Mouse (Mus musculus) gastrocnemius, adult 18-20 months (tissue): ENCODE measurements at regions not wholly inside any gene's neighbourhood (a gene's known extent, or its start where the extent isn't known, plus 50 kb on each side); places are given as distances from the start of the nearest gene placed in this dataset.

Experiments
- DNase-seq: peaks from one replicate; pipeline ENCODE4 v3.0.0; 2021; ENCODE audit warnings: low spot score

GRCm38 (mm10) chr16:93533205-93533604 is 70.7 kb downstream of the Setd4 start:
- DNase-seq = no peak

- no peak for DNase-seq
Observed at GRCm38 (mm10) chr16:93531937-93532336, 71.9 kb downstream of the Setd4 start.

DNA sequence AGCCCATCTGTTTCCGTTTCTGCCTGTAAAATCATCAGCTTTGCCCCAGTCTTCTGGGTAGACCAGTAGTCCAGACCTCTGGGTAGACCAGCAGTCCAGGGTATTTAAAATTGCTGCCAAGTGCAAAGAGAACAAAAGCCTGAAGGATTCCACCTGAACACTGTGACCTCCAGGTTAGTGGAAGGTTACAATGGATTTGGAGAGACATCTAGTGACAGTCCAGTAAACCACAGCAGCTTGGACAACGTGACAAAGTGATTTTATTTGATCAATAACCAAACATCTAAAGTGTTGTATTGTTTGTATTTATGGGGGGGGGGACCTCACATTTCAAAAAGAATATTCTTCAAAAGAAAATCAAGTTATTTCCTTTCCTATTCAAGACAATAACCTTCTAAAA is 81.4 kb downstream of the Setd4 start:
- DNase-seq = no peak

- no peak for DNase-seq
Observed at GRCm38 (mm10) chr16:93520481-93520880, 83.4 kb downstream of the Setd4 start.

DNA sequence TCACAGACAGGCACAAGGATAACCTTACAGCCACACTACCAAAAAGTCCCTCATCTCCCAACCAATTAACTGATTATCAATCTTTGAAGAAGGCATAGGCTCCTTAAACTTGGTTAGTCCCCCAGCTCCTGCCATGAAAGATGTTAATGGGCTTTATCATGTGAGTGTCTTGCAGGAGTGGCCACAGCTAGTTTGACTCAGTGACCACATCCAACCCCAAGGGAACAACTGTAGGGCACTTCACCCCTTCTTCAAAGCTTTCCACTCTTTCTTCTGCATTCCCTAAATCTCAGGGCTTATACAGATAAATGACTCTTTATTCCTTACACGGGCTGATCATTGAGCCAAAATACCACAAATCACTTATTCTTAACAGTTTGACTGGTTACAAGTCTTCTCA is 85.2 kb downstream of the Setd4 start:
- DNase-seq = no peak

DNA sequence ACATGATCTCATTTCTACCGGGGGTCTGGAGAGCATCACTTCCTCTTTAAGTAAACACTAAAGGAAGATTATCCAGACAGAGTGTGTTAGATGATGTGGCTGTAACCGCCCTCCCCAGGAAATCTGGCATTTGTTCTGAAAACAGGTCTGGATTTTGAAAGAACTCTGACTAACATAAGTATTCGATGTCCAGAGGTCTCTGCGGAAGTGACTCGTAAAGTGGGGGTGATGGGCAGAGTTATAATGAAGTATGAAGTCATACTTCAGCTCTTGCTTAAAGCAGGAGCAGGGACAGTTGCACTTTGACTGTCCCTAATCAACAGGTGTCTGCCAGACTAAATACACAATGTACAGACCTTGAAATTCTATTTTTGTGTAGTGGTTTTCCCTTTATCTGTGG is 87.1 kb downstream of the Setd4 start:
- DNase-seq = no peak

- DNase-seq = no peak
Observed at GRCm38 (mm10) chr16:93515456-93515941, 88.4 kb downstream of the Setd4 start.

GRCm38 (mm10) chr16:93513616-93514041 is 90.2 kb downstream of the Setd4 start:
- no peak for DNase-seq

DNA sequence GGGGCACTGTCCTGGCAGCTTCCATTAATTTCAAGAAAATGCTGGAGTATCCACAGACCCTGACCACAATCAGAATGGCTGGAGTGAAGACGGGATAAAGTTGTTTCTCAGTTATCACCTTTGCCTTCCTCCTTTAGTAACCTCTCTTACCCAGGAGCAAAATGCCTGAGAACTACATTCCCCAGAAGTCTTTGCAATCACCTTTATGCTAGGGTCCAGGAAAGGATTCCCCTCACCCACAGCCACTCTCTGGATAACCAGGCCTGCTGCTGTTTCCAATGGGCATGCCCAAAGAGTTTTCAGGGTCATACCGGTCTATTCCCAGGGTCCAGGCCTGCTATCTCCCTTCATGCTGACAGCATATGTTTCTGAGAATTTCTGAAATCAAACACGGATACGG is 91.9 kb downstream of the Setd4 start:
- DNase-seq = no peak

- DNase-seq = no peak
Observed at GRCm38 (mm10) chr16:93511517-93511916, 92.3 kb downstream of the Setd4 start.

DNA sequence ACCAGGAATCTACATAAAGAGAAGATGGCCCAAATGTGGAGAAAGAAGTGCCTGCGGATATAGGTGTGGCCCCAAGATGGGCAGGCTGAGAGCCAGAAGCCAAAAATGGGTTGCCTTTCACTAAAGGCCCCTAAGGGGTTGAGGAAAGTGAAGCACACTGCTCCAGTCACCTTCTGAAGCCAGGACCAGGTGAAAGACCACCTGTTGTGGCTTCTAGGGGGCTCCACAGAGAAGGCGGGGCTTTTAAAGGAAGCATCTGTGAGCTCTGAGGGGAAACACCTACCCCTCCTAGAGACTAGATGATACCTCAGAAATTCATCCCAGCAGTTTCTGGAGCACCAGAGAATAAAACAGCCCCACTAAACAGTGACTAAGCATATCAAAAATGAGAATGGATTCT is 105.1 kb downstream of the Setd4 start:
- DNase-seq = no peak

DNA sequence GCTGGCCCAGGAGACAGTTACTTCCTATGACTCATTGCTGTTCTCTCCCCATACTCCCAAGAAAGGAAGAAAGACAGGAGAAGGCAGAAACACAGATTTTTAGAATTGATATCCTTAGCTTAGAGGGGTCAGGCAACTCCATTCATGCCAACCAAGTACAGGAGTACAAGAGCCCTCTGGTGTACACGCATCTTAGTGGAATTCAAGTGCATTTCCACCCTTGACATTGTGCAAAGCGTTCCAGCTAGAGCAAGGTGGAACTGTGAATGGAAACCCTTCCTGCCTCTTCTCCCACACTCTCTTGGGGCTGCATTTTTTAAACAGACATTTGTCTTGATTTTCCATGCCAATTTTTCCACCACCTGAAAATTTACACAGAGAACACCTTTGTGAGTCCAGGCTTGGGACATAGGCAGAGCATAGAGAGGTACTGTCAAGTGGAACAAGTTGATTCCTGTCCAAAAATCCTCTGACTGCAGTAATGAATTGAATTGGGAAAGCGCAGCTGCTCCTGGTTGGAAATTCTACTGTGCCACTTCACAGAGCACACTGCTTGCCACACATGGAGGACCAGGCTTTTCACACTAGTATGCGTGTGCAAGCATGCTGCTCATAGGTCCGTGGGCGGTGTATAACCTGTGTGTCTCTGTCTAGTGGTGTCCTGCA is 110.4 kb downstream of the Setd4 start:
- no peak for DNase-seq

DNA sequence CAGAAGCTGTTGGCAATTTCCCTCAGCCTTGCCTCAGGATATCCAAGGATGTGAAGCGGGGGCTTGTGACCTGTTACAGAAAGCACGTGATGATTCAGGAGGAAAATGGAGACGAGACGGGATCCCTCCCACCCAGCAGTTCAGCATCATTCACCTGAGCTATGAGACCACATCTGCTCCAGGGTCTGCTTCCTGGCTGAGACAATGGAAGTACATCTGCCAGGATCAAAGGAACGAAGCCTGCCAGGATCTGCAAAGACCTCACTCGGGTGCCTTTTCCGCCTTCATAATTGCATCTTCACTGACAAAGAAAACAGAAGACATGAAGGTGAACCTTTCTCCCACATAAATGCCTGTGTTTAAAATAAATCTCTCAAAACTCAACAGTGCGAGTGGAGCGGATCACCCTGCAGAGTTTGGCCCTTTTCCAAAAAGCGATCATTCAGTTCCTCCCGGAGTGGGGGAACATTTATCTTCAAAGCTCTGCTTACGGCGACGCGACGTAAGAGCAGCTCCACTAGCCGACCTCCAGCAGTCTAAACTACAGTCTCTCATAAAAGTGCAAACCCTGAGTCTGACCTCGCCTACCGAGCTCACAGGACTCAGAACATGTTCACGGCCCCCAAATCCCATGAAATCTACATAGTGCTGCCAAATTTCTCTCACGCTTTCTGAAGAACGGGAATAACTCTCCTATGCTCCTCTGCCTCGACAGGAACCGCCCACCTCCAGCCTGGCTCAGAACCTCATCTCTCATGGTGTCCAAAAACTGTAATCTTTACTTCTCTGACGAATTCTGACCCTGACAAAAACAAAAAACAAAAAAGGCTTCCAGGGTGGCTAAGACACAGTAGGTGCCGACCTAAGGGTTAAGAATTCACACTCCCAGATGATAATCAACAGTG is 117.0 kb downstream of the Setd4 start:
- no peak for DNase-seq

DNA sequence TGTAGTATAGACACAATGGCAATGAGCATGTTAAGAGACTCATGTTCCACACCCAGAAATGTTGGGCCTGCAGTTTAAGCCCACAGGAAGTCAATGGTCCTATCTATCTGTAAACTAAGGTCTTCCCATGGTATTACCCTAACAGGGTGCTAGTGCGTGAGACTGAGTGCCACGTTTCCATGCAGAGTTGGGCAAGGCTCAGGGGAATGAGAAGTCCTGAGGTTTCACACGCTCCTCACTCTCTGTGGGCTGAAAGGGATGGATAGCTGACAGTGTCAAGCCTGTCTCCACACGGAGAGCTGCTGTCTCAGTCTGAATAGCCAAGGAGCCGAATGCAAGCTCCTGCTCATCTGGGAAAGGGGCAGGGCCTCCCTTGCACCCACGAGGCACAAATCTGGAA is 133.9 kb downstream of the Setd4 start:
- no peak for DNase-seq

DNA sequence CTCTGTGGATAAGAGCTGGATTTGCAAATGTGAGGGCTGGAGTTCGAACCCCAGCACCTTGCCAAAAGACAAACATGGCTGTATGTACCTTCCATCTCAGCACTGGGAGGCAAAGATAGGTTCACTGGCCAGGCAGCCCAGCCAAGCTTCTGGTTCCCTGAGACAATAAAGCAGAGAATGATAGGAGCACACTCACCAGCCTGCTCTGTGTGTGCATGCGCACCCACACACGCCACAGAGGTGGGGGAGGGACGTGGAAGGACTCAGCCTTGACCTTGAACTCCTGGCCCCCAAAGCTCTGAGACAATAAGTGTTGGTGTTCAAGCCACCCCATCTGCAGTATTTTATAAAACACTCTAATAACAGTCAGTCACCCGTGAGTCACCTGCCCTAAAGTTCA is 138.1 kb downstream of the Setd4 start:
- DNase-seq = no peak

DNA sequence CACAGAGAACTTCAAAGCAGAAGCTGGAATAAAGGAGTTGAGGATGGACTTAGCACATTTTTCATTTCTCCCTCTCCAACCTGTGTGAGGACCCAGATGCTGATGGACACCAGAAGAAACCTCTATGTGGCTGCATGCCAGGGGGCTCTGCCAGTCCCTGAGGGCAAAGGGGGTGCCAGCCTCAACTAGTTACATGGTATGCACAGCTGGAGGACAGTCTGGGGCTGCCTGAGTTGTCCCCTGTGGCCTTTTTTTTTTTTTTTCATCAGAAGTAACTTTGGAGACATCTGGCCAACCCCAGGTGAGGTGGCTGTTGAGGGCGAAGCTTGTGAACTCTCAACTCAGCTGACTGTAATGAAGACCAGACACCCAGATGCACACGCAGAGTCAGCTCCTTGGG is 139.0 kb downstream of the Setd4 start:
- no peak for DNase-seq

GRCm38 (mm10) chr16:93463405-93463804 is 140.5 kb downstream of the Setd4 start:
- no peak for DNase-seq

DNA sequence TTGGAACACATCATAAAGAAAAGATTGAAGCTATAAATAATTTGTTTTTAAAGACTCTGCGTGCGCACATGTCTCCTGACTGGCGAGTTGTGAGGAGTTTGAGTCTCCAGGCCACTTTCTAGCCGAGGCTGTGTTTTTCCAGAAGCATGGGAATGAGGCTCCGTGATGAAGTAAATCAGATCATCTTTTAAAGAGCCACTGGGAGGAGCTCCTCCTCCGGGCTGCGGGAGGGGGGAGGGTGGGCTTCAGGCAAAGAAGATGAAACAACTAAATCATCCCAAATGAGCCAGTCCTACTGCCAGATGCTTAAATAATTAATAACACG is 141.6 kb downstream of the Setd4 start:
- DNase-seq = no peak

DNA sequence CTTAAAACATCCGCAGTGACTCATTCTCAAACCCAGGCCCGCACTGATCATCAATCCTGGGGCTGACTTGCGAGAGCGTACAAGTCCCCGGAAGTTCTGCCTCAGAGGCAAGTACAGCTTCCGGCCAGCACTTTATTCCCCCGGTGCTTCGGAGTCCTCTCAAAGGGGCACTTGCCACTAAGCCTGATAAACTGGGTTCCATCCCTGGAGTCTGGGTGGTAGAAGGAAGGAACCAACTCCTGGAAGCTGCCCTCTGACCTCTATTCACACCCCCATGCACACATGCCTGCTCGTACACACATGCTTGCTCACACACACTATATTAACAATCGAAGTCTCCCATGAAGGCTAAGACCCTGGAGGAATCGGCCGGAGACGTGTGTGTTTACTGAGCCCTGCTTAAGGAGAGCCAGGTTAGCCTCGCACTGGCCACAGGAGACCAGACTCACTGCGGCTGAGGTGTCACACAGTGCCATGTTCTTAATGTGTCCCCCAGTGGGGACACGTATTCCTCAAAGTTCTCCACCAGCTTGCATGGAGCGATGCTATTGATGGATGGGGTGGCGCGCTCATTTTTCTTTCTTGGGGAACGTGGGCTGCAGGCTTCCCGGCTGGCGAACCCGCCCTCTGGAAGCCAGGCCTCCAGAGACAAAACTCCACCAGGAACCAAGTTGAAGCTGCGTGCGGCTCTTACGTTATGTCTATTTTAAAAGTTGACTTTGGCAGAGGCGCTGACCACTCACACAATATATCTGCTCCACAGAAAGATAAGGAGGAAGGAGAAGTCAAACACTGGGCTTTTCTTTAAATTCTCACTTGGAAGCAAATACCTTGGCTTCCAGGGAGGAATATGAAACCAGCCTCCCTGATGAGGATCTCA is 142.2 kb downstream of the Setd4 start:
- no peak for DNase-seq

DNA sequence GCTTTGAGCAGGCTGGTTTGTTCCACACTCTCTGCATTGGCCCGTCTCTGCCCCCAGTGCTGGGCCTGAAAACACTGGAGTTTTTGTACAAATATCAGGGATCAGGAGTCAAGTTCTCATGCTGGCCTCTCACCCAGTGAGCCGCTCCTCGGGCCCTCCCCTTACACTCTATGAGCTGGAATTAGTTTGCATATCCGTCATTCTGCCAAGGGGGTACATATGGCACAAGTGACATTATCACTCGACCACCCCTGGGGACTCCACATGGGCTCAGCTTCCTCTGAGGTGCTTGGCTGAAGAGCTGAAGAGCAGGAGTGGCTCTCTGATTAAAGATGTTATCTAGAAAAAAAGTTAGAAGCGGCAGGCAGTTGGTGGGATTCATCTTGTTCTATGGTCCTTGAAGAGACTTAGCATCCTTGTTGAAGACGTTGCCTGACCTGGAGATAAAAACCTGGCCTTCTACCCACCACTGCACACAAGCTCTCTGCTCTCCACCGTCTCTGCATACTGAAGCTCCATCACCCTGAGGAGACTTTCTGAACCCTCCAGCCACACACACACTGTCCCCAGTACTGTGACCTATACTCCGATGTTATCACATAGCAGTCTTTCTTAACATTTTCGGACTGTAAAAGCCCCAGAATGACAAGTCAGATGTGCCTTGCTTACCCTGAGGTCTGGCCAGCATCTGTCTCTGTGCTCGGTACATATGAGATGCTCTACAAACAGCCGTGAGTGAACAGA is 144.2 kb downstream of the Setd4 start:
- DNase-seq = no peak
